Mouse (Mus musculus) myocyte (in vitro differentiated cells): ENCODE measurements at regions not wholly inside any gene's neighbourhood (a gene's known extent, or its start where the extent isn't known, plus 50 kb on each side); places are given as distances from the start of the nearest gene placed in this dataset.

Experiments
- H3K27me3 ChIP-seq: one replicate; pipeline ENCODE4 v1.6.1; 2011; ENCODE audit not compliant: control insufficient read depth, insufficient read depth, insufficient read length
- H3K36me3 ChIP-seq: one replicate; pipeline ENCODE4 v1.6.1; 2011; ENCODE audit not compliant: control insufficient read depth, insufficient read depth
- H3K4me2 ChIP-seq: one replicate; pipeline ENCODE4 v1.6.1; 2011; ENCODE audit warnings: low read depth, control low read depth
- H3K4me3 ChIP-seq: one replicate; pipeline ENCODE4 v1.5.1; 2011; ENCODE audit warnings: mild to moderate bottlenecking, control low read depth, moderate library complexity
- H3K79me2 ChIP-seq: one replicate; pipeline ENCODE4 v1.6.1; 2011; ENCODE audit not compliant: control insufficient read depth, insufficient read depth
- H3ac ChIP-seq: one replicate; pipeline ENCODE4 v1.6.1; 2011; ENCODE audit not compliant: control insufficient read depth, insufficient read length
- CEBPB ChIP-seq: IDR thresholded peaks from 2 replicates; pipeline ENCODE4 v1.6.1; 2011; ENCODE audit warnings: mild to moderate bottlenecking, moderate library complexity; ENCODE audit not compliant: poor library complexity, insufficient read depth, severe bottlenecking
- E2F4 ChIP-seq: IDR thresholded peaks from one replicate; pipeline ENCODE4 v1.6.1; 2011; ENCODE audit warnings: mild to moderate bottlenecking, control low read depth, moderate library complexity; ENCODE audit not compliant: insufficient read depth
- MAX ChIP-seq: IDR thresholded peaks from one replicate; pipeline ENCODE4 v1.6.1; 2011; ENCODE audit warnings: low read depth, mild to moderate bottlenecking, control low read depth
- MYOD1 ChIP-seq, 3 experiments: IDR thresholded peaks; one replicate each; pipeline ENCODE4 v1.6.1; 2011; ENCODE audit warnings: control low read depth in 2 of 3, low read depth in 2 of 3, mild to moderate bottlenecking in 2 of 3, moderate library complexity in 1 of 3; ENCODE audit not compliant: insufficient read length in 2 of 3, control insufficient read depth in 1 of 3
- MYOG ChIP-seq, 3 experiments: IDR thresholded peaks; one replicate each; pipeline ENCODE4 v1.6.1; 2011; ENCODE audit warnings: control low read depth in 2 of 3, low read depth in 2 of 3, mild to moderate bottlenecking in 2 of 3; ENCODE audit not compliant: insufficient read length in 2 of 3, control insufficient read depth in 1 of 3, insufficient read depth in 1 of 3
- POLR2A ChIP-seq: IDR thresholded peaks from one replicate; pipeline ENCODE4 v1.6.1; 2011; ENCODE audit warnings: low read depth, mild to moderate bottlenecking, control low read depth, moderate library complexity; ENCODE audit not compliant: insufficient read length
- POLR2AphosphoS2 ChIP-seq: IDR thresholded peaks from one replicate; pipeline ENCODE4 v1.6.1; 2011; ENCODE audit warnings: low read depth, control low read depth; ENCODE audit not compliant: insufficient read length
- REST ChIP-seq: IDR thresholded peaks from one replicate; pipeline ENCODE4 v1.6.1; 2011; ENCODE audit warnings: mild to moderate bottlenecking, control low read depth, moderate library complexity; ENCODE audit not compliant: insufficient read depth, insufficient read length
- SRF ChIP-seq: IDR thresholded peaks from one replicate; pipeline ENCODE4 v1.6.1; 2011; ENCODE audit warnings: low read depth; ENCODE audit not compliant: control insufficient read depth, insufficient read length
- TCF12 ChIP-seq: IDR thresholded peaks from one replicate; pipeline ENCODE4 v1.6.1; 2011; ENCODE audit warnings: mild to moderate bottlenecking, control low read depth; ENCODE audit not compliant: poor library complexity, insufficient read depth, severe bottlenecking
- TCF3 ChIP-seq: IDR thresholded peaks from one replicate; pipeline ENCODE4 v1.6.1; 2011; ENCODE audit warnings: low read depth, control low read depth; ENCODE audit not compliant: insufficient read length
- USF1 ChIP-seq: IDR thresholded peaks from one replicate; pipeline ENCODE4 v1.6.1; 2011; ENCODE audit warnings: low read depth, mild to moderate bottlenecking, control low read depth, moderate library complexity

DNA sequence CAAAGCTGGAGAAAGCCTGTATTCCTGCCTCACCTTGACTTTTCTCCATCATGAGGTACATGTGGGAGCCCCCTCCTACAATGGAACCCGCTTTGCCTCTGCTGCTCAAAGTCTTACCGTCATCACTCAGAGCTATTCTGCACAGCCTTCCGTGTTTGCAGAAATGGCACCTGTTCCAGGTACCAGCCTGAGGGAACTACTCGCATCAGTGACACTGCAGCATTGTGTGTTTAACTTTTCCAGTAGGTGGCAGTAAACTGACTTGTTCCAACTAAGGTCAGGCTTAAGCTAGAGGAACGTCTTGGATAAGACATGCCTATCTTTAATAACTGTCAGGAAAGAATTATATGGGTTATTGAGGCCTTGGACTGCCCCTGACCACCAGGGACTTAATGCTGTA is 71.4 kb downstream of the Fam173b start:
- H3K79me2 ChIP-seq: no peaks in the 10 kb centered on the region
- H3K36me3 ChIP-seq: no peaks in the 10 kb centered on the region
- no peak overlapping the region for H3ac ChIP-seq
- peaks cover 5% of the 10 kb centered on the region for H3K27me3 ChIP-seq
- TF ChIP-seq POLR2AphosphoS2 (no peak), USF1 (no peak), REST (no peak), MYOG (IDR thresholded peaks at IDR 0.05; ENCODE audit: control insufficient read depth in 1 of 3, insufficient read depth in 1 of 3, insufficient read length in 2 of 3, low read depth in 2 of 3) (no peak)
- H3K4me3 ChIP-seq: no peak overlapping the region
- H3K4me2 ChIP-seq: no peak overlapping the region

DNA sequence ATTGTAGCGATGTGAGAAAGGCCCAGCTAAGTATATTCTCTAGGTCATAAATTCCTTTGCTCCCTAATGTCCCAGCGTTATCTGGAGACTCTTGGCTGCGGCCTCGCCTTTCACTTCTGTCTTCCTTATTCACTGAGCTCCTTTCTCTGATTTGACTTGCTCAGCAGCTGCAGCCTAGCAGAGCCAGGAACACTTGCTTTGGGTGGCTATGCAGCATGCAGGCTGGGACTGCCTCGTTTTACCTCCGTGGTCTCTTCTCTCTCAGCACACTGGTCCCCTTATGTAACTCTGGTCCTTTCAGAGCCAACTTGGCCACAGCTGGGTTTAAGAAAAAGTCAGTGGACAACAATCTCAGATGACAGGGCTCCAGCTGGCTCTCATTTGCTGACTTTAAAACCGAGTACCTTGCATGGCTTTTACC is 75.1 kb downstream of the Fam173b start:
- Histone ChIP-seq H3ac (no peak overlapping the region), H3K79me2 (no peaks in the 10 kb centered on the region), H3K4me3 (no peak overlapping the region), H3K36me3 (no peaks in the 10 kb centered on the region), H3K4me2 (no peak overlapping the region), H3K27me3 (peaks cover 5% of the 10 kb centered on the region)
- TF ChIP-seq CEBPB (no peak), E2F4 (no peak), REST (no peak), SRF (no peak), MYOG (IDR thresholded peaks at IDR 0.05; ENCODE audit: control insufficient read depth in 1 of 3, insufficient read depth in 1 of 3, insufficient read length in 2 of 3, low read depth in 2 of 3) (no peak), USF1 (no peak), TCF3 (no peak), MYOD1 (IDR thresholded peaks at IDR 0.05; ENCODE audit: control insufficient read depth in 1 of 3, insufficient read length in 2 of 3, low read depth in 2 of 3) (no peak), MAX (no peak), POLR2A (no peak), POLR2AphosphoS2 (no peak), TCF12 (no peak)

DNA sequence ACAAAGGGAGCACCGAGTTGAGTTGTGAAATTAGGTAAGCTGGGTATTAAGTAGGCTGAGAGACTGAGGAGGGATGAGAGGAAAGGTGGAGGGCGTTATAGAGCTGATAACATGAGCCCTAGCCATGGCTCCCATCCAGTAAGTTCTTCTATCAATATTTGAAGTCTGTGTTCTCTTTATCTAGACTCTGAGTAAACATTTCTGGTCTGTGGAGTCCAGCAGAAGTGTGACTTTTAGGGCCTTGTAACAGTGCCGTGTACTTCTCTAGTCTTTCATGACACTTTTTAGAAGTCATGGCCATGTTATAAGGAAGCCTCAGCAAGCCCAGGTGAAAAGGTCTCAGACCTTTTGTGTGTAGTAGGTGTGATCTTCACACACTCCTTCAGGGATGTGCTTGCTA is 91.5 kb downstream of the Fam173b start:
- no peak for TF ChIP-seq MAX
- TF ChIP-seq POLR2AphosphoS2: no peak
- no peak for TF ChIP-seq CEBPB
- no peak for TF ChIP-seq USF1
- no peak for TF ChIP-seq E2F4
- no peak for TF ChIP-seq MYOG (IDR thresholded peaks at IDR 0.05; ENCODE audit: control insufficient read depth in 1 of 3, insufficient read depth in 1 of 3, insufficient read length in 2 of 3, low read depth in 2 of 3)
- no peak for TF ChIP-seq MYOD1 (IDR thresholded peaks at IDR 0.05; ENCODE audit: control insufficient read depth in 1 of 3, insufficient read length in 2 of 3, low read depth in 2 of 3)
- TF ChIP-seq REST: no peak
- no peak for TF ChIP-seq POLR2A
- no peak for TF ChIP-seq TCF3
- no peak for TF ChIP-seq TCF12
- TF ChIP-seq SRF: no peak
- no peak overlapping the region for H3K4me3 ChIP-seq
- peaks cover 7% of the 10 kb centered on the region for H3K27me3 ChIP-seq
- no peaks in the 10 kb centered on the region for H3K79me2 ChIP-seq
- no peaks in the 10 kb centered on the region for H3K36me3 ChIP-seq
- no peak overlapping the region for H3K4me2 ChIP-seq
- H3ac ChIP-seq: no peak overlapping the region

DNA sequence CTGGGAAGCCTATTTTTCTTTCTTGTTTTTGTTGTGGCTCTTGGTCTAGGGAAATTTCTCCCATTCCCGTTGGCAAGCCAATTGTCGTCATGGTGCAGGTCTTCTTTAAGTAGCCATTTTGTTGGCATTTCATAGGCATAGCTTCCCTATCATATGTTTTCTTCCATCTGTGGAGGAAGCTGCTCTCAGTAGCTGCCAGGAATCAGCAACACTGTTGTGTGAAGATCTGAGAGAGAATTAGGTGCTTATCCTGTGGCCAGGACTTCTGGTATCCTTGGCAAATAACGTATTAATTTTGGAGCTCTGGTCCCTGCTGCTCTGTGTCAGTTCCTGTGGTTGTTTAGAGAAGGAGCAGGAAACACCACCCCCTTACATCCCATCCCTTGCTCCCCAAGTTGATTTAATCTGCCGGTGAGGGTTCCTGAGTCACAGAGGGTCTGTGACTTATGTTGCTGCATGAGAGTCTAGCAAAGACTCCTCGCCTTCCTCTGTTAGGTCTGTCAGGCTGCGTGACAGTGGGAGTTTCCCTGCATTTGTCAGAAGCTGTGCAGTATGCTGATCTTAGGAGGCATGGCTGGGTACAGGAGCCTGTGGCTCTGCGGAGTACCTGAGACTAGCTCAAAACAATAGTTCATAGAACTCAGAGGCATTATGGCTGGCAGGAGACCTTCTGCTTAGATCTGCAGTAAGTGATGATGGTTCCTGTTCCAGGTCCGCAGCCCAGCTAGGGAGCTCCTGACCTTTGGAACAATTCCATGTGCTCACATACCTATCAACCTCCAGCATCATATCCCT is 93.4 kb downstream of the Fam173b start:
- H3K4me3 ChIP-seq: no peak overlapping the region
- H3K4me2 ChIP-seq: no peak overlapping the region

More for the DNA sequence above, 93.4 kb downstream of the Fam173b start:
- Histone ChIP-seq H3K27me3 (peaks cover 7% of the 10 kb centered on the region), H3ac (no peak overlapping the region), H3K36me3 (no peaks in the 10 kb centered on the region), H3K79me2 (no peaks in the 10 kb centered on the region)
- TF ChIP-seq SRF (no peak), POLR2A (no peak), TCF3 (no peak), MYOD1 (IDR thresholded peaks at IDR 0.05; ENCODE audit: control insufficient read depth in 1 of 3, insufficient read length in 2 of 3, low read depth in 2 of 3) (no peak), MAX (no peak), REST (no peak), TCF12 (no peak), E2F4 (no peak), CEBPB (no peak), MYOG (IDR thresholded peaks at IDR 0.05; ENCODE audit: control insufficient read depth in 1 of 3, insufficient read depth in 1 of 3, insufficient read length in 2 of 3, low read depth in 2 of 3) (no peak), USF1 (no peak), POLR2AphosphoS2 (no peak)
